ENCODE assay signal across 8 mouse cellular contexts in genomic region chr9:107554319-107554825, GRCm38 (mm10). TPM values are rescaled to one million over a fixed set of nuclear protein-coding genes. Genes with fewer than 3 reads are reported as not detected.
DNase-seq lines count a peak whose midpoint lies in the region; ATAC-seq and TF ChIP-seq lines count a peak whose summit lies in the region.

No protein-coding gene starts in this region.

- no peaks in the 10 kb centered on the region for H3K9me3 ChIP-seq in G1E (replicated peaks)
- H3K9me3 ChIP-seq in forebrain, embryonic 16.5 days (ENCODE audit: control insufficient read depth, low read length) = no peaks in the 10 kb centered on the region
- H3K9me3 ChIP-seq in lung, embryonic 16.5 days (ENCODE audit: control insufficient read depth, low read length) = no peaks in the 10 kb centered on the region

- H3K9ac ChIP-seq in forebrain, embryonic 16.5 days (replicated peaks; ENCODE audit: low read depth, low read length) = peak overlapping the region; percentile 86
- H3K9ac ChIP-seq in lung, embryonic 16.5 days (ENCODE audit: low read length) = peak overlapping the region; percentile 91

- peaks cover 45% of the 10 kb centered on the region for H3K36me3 ChIP-seq in G1E (replicated peaks)
- H3K36me3 ChIP-seq in forebrain, embryonic 16.5 days (ENCODE audit: control insufficient read depth, insufficient read depth) = peaks cover 21% of the 10 kb centered on the region
- H3K36me3 ChIP-seq in lung, embryonic 16.5 days (ENCODE audit: control insufficient read depth, insufficient read depth, low read length) = peaks cover 19% of the 10 kb centered on the region

- peak overlapping the region; percentile 97 for H3K4me2 ChIP-seq in forebrain, embryonic 16.5 days (ENCODE audit: low read length)
- peak overlapping the region; percentile 91 for H3K4me2 ChIP-seq in lung, embryonic 16.5 days (ENCODE audit: low read depth, low read length)

- peak; percentile 98 for DNase-seq in G1E (ENCODE audit: low spot score)
- DNase-seq in cerebellum, adult 18-20 months = peak; percentile 94
- DNase-seq in heart, postnatal 4 days = peak; percentile 95
- peak; percentile 71 for DNase-seq in layer of hippocampus, adult 9-10 months (ENCODE audit: low spot score)
- peak; percentile 90 for DNase-seq in ovary, postnatal 10 days (ENCODE audit: low spot score)
- DNase-seq in thymus, postnatal 10 days (ENCODE audit: low spot score in 2 of 2) = peak; percentile 94 to 96

- TF ChIP-seq CTCF in G1E (IDR thresholded peaks at IDR 0.05; ENCODE audit: low read depth, low read length) = no peak

- H3K4me3 ChIP-seq in G1E (ENCODE audit: low read depth, low read length) = peak overlapping the region; percentile 82
- H3K4me3 ChIP-seq in forebrain, embryonic 16.5 days (replicated peaks; ENCODE audit: low read length) = peak overlapping the region; percentile 86
- peak overlapping the region; percentile 83 for H3K4me3 ChIP-seq in lung, embryonic 16.5 days (ENCODE audit: low read length)

- 1% methylated on average over 52 of the region's 53 CpGs for WGBS in forebrain, embryonic 16.5 days
- under 1% methylated on average over 53 of the region's 53 CpGs for WGBS in lung, embryonic 16.5 days

- H3K4me1 ChIP-seq in G1E (ENCODE audit: insufficient read depth, low read depth, low read length) = peaks cover 61% of the 10 kb centered on the region
- peaks cover 41% of the 10 kb centered on the region for H3K4me1 ChIP-seq in forebrain, embryonic 16.5 days (replicated peaks; ENCODE audit: control insufficient read depth, insufficient read depth, low read length)
- peaks cover 46% of the 10 kb centered on the region for H3K4me1 ChIP-seq in lung, embryonic 16.5 days (replicated peaks; ENCODE audit: control insufficient read depth, insufficient read depth, low read length)

- H3K27ac ChIP-seq in forebrain, embryonic 16.5 days (ENCODE audit: low read length) = peak overlapping the region; percentile 88
- peak overlapping the region; percentile 99 for H3K27ac ChIP-seq in lung, embryonic 16.5 days (ENCODE audit: low read length)

- ATAC-seq in G1E (ENCODE audit: extremely low read depth, insufficient number of reproducible peaks, low FRiP score, poor library complexity, severe bottlenecking) = peak; percentile 94
- ATAC-seq in forebrain, embryonic 16.5 days = peak; percentile 94
- peak; percentile 90 for ATAC-seq in lung, embryonic 16.5 days (ENCODE audit: low read depth)

- H3K27me3 ChIP-seq in G1E (ENCODE audit: insufficient read depth, low read length) = peaks cover 5% of the 10 kb centered on the region; the same call in 1 of the 2 replicates
- H3K27me3 ChIP-seq in forebrain, embryonic 16.5 days (replicated peaks; ENCODE audit: control insufficient read depth, insufficient read depth, low read length) = peaks cover 30% of the 10 kb centered on the region
- H3K27me3 ChIP-seq in lung, embryonic 16.5 days (ENCODE audit: control insufficient read depth, insufficient read depth, low read depth, low read length) = no peaks in the 10 kb centered on the region

RNA-seq across cellular contexts. Expression of gene Rassf1, which starts 3.0 kb away (rescaled TPM):
- total RNA-seq in G1E (2014; fragmentation: Nextera tagmentation) (15.4 and 19.4 TPM in 2 replicates), G1E (2017) (29.5 and 35.4 TPM in 2 replicates)
- polyA plus RNA-seq in G1E (2012) = 10.7 and 12.1 TPM in 2 replicates
- 43.4 and 45.4 TPM in 2 replicates for polyA plus RNA-seq in forebrain, embryonic 16.5 days (2015; fragmentation: Nextera tagmentation; extraction: Ambion mirVana)
- total RNA-seq in heart, postnatal 4 days (2021) = 10 to 100 TPM; 38.8 to 39.4 TPM
- polyA plus RNA-seq in lung, embryonic 16.5 days (2015; fragmentation: Nextera tagmentation; extraction: Ambion mirVana) = 55.4 and 58.5 TPM in 2 replicates

RNA-seq across cellular contexts. Expression of gene Zmynd10, which starts 7.3 kb away (rescaled TPM):
- 1.1 TPM in 1 of 2 replicates, not detected in the other for total RNA-seq in G1E (2014; fragmentation: Nextera tagmentation)
- 6.2 and 7.3 TPM in 2 replicates for total RNA-seq in G1E (2017)
- 1.1 TPM in 2 replicates for polyA plus RNA-seq in G1E (2012)
- 2.2 and 3.2 TPM in 2 replicates for polyA plus RNA-seq in forebrain, embryonic 16.5 days (2015; fragmentation: Nextera tagmentation; extraction: Ambion mirVana)
- under 1 TPM; 0.26 to 0.32 TPM for total RNA-seq in heart, postnatal 4 days (2021)
- 16.7 and 19.7 TPM in 2 replicates for polyA plus RNA-seq in lung, embryonic 16.5 days (2015; fragmentation: Nextera tagmentation; extraction: Ambion mirVana)

RNA-seq across cellular contexts. Expression of gene Tusc2, which starts 8.7 kb away (rescaled TPM):
- total RNA-seq in G1E (2014; fragmentation: Nextera tagmentation) (30.4 and 33.1 TPM in 2 replicates), G1E (2017) (16.0 and 21.3 TPM in 2 replicates)
- polyA plus RNA-seq in G1E (2012) = 24.4 and 45.3 TPM in 2 replicates
- polyA plus RNA-seq in forebrain, embryonic 16.5 days (2015; fragmentation: Nextera tagmentation; extraction: Ambion mirVana) = 93.2 and 98.5 TPM in 2 replicates
- 10 to 100 TPM; 22.3 to 24.0 TPM for total RNA-seq in heart, postnatal 4 days (2021)
- 35.6 and 41.6 TPM in 2 replicates for polyA plus RNA-seq in lung, embryonic 16.5 days (2015; fragmentation: Nextera tagmentation; extraction: Ambion mirVana)

RNA-seq across cellular contexts. Expression of gene Nprl2, which starts 12.3 kb away (rescaled TPM):
- total RNA-seq in G1E (2014; fragmentation: Nextera tagmentation) = 16.3 and 22.6 TPM in 2 replicates
- total RNA-seq in G1E (2017) = 18.4 and 35.0 TPM in 2 replicates
- 1.4 and 1.7 TPM in 2 replicates for polyA plus RNA-seq in G1E (2012)
- 88.4 and 89.8 TPM in 2 replicates for polyA plus RNA-seq in forebrain, embryonic 16.5 days (2015; fragmentation: Nextera tagmentation; extraction: Ambion mirVana)
- total RNA-seq in heart, postnatal 4 days (2021) = 10 to 100 TPM; 12.0 TPM
- 41.9 and 43.7 TPM in 2 replicates for polyA plus RNA-seq in lung, embryonic 16.5 days (2015; fragmentation: Nextera tagmentation; extraction: Ambion mirVana)

RNA-seq across cellular contexts. Expression of gene Cyb561d2, which starts 12.4 kb away (rescaled TPM):
- total RNA-seq in G1E (2014; fragmentation: Nextera tagmentation) (1.9 TPM in 1 of 2 replicates, not detected in the other), G1E (2017) (23.1 and 30.2 TPM in 2 replicates)
- polyA plus RNA-seq in G1E (2012) = 10.6 and 11.7 TPM in 2 replicates
- 35.7 and 38.5 TPM in 2 replicates for polyA plus RNA-seq in forebrain, embryonic 16.5 days (2015; fragmentation: Nextera tagmentation; extraction: Ambion mirVana)
- 1 to 10 TPM; 6.6 to 7.2 TPM for total RNA-seq in heart, postnatal 4 days (2021)
- 27.6 and 32.9 TPM in 2 replicates for polyA plus RNA-seq in lung, embryonic 16.5 days (2015; fragmentation: Nextera tagmentation; extraction: Ambion mirVana)

Comparison
In these comparisons a context has a peak if more than half of its experiments do, and no peak if none do; other contexts are left out.
1. Peak in every context shown above with its lines: DNase-seq, ATAC-seq, H3K4me3 ChIP-seq and H3K27ac ChIP-seq.